ENCODE assay signal across 22 mouse cellular contexts in genomic region chr15:89046356-89046755, GRCm38 (mm10). TPM values are rescaled to one million over a fixed set of nuclear protein-coding genes. Genes with fewer than 3 reads are reported as not detected.
"Had no signal": no experiment of that assay in that cellular context is flagged by ENCODE, and none has a peak within 500 bp of the region (broad histone marks: within the 10 kb centered on the region; RNA-seq: fewer than 3 reads in every experiment).

No protein-coding gene starts in this region.

- DNase-seq: lung, adult 18-20 months; lung, embryonic 14.5 days; lung, postnatal 10 days; lung, postnatal 4 days; retina, postnatal 1 day; right cerebral cortex, adult 18-20 months; right cerebral cortex, postnatal 25 days; right cerebral cortex, postnatal 4 days; spleen, adult 18-20 months; thymus, adult 18-20 months; thymus, postnatal 14 days; thymus, postnatal 36 days had no signal

- H3K9ac ChIP-seq: liver, embryonic 14.5 days; lung, embryonic 14.5 days; midbrain, embryonic 13.5 days; midbrain, embryonic 15.5 days; neural tube, embryonic 13.5 days; neural tube, embryonic 15.5 days had no signal

- H3K36me3 ChIP-seq: midbrain, embryonic 10.5 days; midbrain, embryonic 13.5 days; midbrain, embryonic 15.5 days; neural tube, embryonic 13.5 days; neural tube, embryonic 15.5 days had no signal

- H3K9me3 ChIP-seq: midbrain, embryonic 15.5 days; neural tube, embryonic 15.5 days had no signal

- H3K4me2 ChIP-seq: lung, embryonic 14.5 days; midbrain, embryonic 13.5 days; midbrain, embryonic 15.5 days; neural tube, embryonic 13.5 days; neural tube, embryonic 15.5 days had no signal

- H3K4me3 ChIP-seq: midbrain, embryonic 10.5 days; midbrain, embryonic 13.5 days; midbrain, embryonic 15.5 days; myocyte; neural tube, embryonic 13.5 days; neural tube, embryonic 15.5 days had no signal

- H3K27me3 ChIP-seq: midbrain, embryonic 13.5 days; midbrain, embryonic 15.5 days; neural tube, embryonic 13.5 days; neural tube, embryonic 15.5 days had no signal

- H3K27ac ChIP-seq: liver, embryonic 14.5 days; midbrain, embryonic 10.5 days; midbrain, embryonic 13.5 days; midbrain, embryonic 15.5 days; neural tube, embryonic 13.5 days; neural tube, embryonic 15.5 days had no signal

- H3K4me1 ChIP-seq: midbrain, embryonic 10.5 days; midbrain, embryonic 13.5 days; midbrain, embryonic 15.5 days; neural tube, embryonic 13.5 days; neural tube, embryonic 15.5 days had no signal

- ATAC-seq: midbrain, embryonic 13.5 days; midbrain, embryonic 15.5 days had no signal

RNA-seq across cellular contexts. Expression of gene Panx2, which starts 13.2 kb away (rescaled TPM):
- total RNA-seq: megakaryocyte, adult 5-6 weeks; megakaryocyte-erythroid progenitor cell, adult 5-6 weeks had no signal
- polyA plus RNA-seq: liver, embryonic 16.5 days; myocyte had no signal
